Mouse (Mus musculus) cerebellum, adult 2 months (tissue): ENCODE data around the gene Upk2. TPM values are rescaled to one million over a fixed set of nuclear protein-coding genes. Genes with fewer than 3 reads are reported as not detected.

ENCODE experiments used
- DNase-seq, 2 experiments: peaks; one replicate each; pipeline ENCODE4 v3.0.0; 2021
- H3K27ac ChIP-seq: fragments of 200-500 bp; 2 replicates; pipeline ENCODE4 v1.5.1; 2012; ENCODE audit warnings: low read length, control low read depth, inconsistent platforms; ENCODE audit not compliant: insufficient read depth
- H3K27me3 ChIP-seq: fragments of 200-500 bp; 2 replicates; pipeline ENCODE4 v1.6.1; 2012; ENCODE audit warnings: inconsistent platforms, mild to moderate bottlenecking, low read length, moderate library complexity; ENCODE audit not compliant: control insufficient read depth, insufficient read depth
- H3K4me1 ChIP-seq: fragments of 200-500 bp; 2 replicates; pipeline ENCODE4 v1.6.1; 2011; ENCODE audit warnings: low read length; ENCODE audit not compliant: control insufficient read depth, insufficient read depth
- H3K4me3 ChIP-seq: fragments of 200-500 bp; replicated peaks from 2 replicates; pipeline ENCODE3; 2011; ENCODE audit warnings: mild to moderate bottlenecking, low read depth, low read length, control low read depth; ENCODE audit not compliant: insufficient read depth
- CTCF ChIP-seq: fragments of 200-500 bp; IDR thresholded peaks from 2 replicates; pipeline ENCODE4 v1.5.1; 2011; ENCODE audit warnings: low read depth, mild to moderate bottlenecking, control low read depth, low read length, moderate library complexity, borderline replicate concordance; ENCODE audit not compliant: insufficient read depth
- POLR2A ChIP-seq: fragments of 200-500 bp; IDR thresholded peaks from 2 replicates; pipeline ENCODE4 v1.6.1; 2011; ENCODE audit warnings: low read length, control low read depth, borderline replicate concordance; ENCODE audit not compliant: insufficient read depth
- WGBS: fragments of 180-500 bp; shearing (Covaris S2); methylation state at CpG from one replicate; pipeline ENCODE4 v1.1.7; 2018; 5-methylcytosine and 5-hydroxymethylcytosine counted together
- polyA plus RNA-seq: library from polyadenylated mRNA; depleted of rRNA; stranded (reverse); fragments of >200 nt; gene quantifications from 2 replicates; pipeline ENCODE4 v1.2.3, GENCODE M21; 2012

Gene Upk2
- polyA plus RNA-seq, 1 experiment: 0.13 TPM

GRCm38 (mm10) chr9:44482112-44482511 is 27.3 kb upstream of the Upk2 start:
- peaks cover 20% of the 10 kb centered on the region for H3K4me1 ChIP-seq
- WGBS: 21% methylated on average over 3 of the region's 3 CpGs
- no peak for DNase-seq
- H3K4me3 ChIP-seq: peak overlapping the region; percentile 86
- TF ChIP-seq POLR2A (no peak), CTCF (no peak)
- peak overlapping the region; percentile 90 for H3K27ac ChIP-seq
- no peaks in the 10 kb centered on the region for H3K27me3 ChIP-seq

- WGBS: under 1% methylated on average over 26 of the region's 26 CpGs
These were observed 25.1 kb upstream of the Upk2 start for GRCm38 (mm10) chr9:44479628-44480428.

GRCm38 (mm10) chr9:44478959-44479605 is 24.3 kb upstream of the Upk2 start:
- peak; percentile 16; the same call in 1 of the 2 replicates for TF ChIP-seq CTCF
- no peak for TF ChIP-seq POLR2A
- peak overlapping the region; percentile 99 for H3K27ac ChIP-seq
- H3K4me3 ChIP-seq: peak overlapping the region; percentile 97
- under 1% methylated on average over 29 of the region's 29 CpGs for WGBS
- DNase-seq: peak; percentile 85 to 90
- no peaks in the 10 kb centered on the region for H3K27me3 ChIP-seq
- H3K4me1 ChIP-seq: peaks cover 5% of the 10 kb centered on the region; the same call in 1 of the 2 replicates

More at GRCm38 (mm10) chr9:44479628-44480428, 25.1 kb upstream of the Upk2 start:
- no peaks in the 10 kb centered on the region for H3K27me3 ChIP-seq
- peak overlapping the region; percentile 99 for H3K27ac ChIP-seq
- TF ChIP-seq POLR2A: peak; percentile 41; the same call in 1 of the 2 replicates
- TF ChIP-seq CTCF: peak; percentile 92
- H3K4me1 ChIP-seq: peaks cover 4% of the 10 kb centered on the region
- peak; percentile 95 for DNase-seq
- H3K4me3 ChIP-seq: peak overlapping the region; percentile 97

- Histone ChIP-seq H3K27ac (peak overlapping the region; percentile 92), H3K4me1 (peaks cover 5% of the 10 kb centered on the region; the same call in 1 of the 2 replicates), H3K4me3 (peak overlapping the region; percentile 97), H3K27me3 (no peaks in the 10 kb centered on the region)
- under 1% methylated on average over 21 of the region's 27 CpGs for WGBS
- TF ChIP-seq CTCF (no peak; the same call in 1 of the 2 replicates), POLR2A (no peak)
- peak; percentile 75 to 79 for DNase-seq
These were observed 23.6 kb upstream of the Upk2 start for GRCm38 (mm10) chr9:44478229-44478921.

GRCm38 (mm10) chr9:44477339-44478228 is 22.8 kb upstream of the Upk2 start:
- H3K4me3 ChIP-seq: peak overlapping the region; percentile 97
- H3K4me1 ChIP-seq: peaks cover 5% of the 10 kb centered on the region; the same call in 1 of the 2 replicates
- H3K27me3 ChIP-seq: no peaks in the 10 kb centered on the region
- peak; percentile 74 to 87 for DNase-seq
- 11% methylated on average over 24 of the region's 24 CpGs for WGBS
- TF ChIP-seq POLR2A: no peak
- peak; percentile 75 for TF ChIP-seq CTCF
- peak overlapping the region; percentile 92 for H3K27ac ChIP-seq

- Histone ChIP-seq H3K4me1 (peaks cover 5% of the 10 kb centered on the region; the same call in 1 of the 2 replicates), H3K27ac (no peak overlapping the region), H3K27me3 (no peaks in the 10 kb centered on the region), H3K4me3 (no peak overlapping the region)
- TF ChIP-seq CTCF (peak; percentile 17; the same call in 1 of the 2 replicates), POLR2A (no peak)
- WGBS: 95% methylated on average over 3 of the region's 3 CpGs
- no peak for DNase-seq
These were observed 21.2 kb upstream of the Upk2 start for GRCm38 (mm10) chr9:44475936-44476335.
